Mouse (Mus musculus) spleen, embryonic (tissue): Measurements from ENCODE around the gene Trp53i13.

Experiments used
- CTCF ChIA-PET: fragments of 350-600 bp; sonication (Branson Sonifier 250); formaldehyde crosslinking; loops from one replicate; lab custom pipeline; 2022; lab: Charles Lee

Gene Trp53i13

DNA sequence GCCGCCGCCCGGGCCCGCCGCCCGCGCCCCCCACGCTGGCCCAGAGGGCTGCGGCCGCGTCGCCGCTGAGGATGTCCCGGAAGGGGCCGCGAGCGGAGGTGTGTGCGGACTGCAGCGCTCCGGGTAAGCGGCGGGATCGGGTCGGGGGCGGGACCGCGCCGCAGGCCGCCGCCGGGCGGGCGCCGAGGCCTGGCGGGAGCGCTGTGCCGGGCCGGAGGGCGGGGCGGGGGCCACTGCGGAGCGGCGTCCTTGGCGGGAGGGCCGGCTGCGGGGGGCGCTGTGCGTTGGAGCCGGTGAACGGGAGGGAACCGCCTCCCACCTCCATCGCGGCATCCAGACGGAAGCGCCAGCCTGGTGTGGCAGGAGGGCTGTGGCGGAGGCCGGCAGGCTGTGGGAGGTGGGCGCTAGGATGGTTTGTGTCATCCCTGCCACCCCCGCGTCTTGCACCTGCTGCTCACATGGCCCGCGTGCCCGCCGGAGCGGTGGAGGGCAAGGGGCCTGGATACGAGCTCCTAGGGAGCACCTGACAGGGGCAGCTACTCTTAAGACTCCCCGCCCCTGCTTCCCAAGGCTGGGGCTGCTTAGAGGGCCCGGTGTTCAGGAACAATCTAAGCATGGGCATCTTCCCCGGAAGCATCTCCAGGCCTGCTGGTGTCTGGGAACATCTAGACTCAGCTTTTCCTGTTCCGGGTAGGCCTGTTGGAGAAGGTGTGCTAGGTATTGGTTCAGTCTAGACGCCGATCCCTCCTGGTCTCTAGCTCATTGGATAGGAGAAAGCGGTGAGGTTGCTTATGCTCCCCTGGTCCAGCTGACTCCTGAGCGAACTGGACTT is 22.1 kb downstream of the Trp53i13 start, which contains the start of gene Git1:
Gene Git1 (plus strand): TSS at position 51 of the 832 bp plus-strand sequence.
- CTCF ChIA-PET: no interaction called here

DNA sequence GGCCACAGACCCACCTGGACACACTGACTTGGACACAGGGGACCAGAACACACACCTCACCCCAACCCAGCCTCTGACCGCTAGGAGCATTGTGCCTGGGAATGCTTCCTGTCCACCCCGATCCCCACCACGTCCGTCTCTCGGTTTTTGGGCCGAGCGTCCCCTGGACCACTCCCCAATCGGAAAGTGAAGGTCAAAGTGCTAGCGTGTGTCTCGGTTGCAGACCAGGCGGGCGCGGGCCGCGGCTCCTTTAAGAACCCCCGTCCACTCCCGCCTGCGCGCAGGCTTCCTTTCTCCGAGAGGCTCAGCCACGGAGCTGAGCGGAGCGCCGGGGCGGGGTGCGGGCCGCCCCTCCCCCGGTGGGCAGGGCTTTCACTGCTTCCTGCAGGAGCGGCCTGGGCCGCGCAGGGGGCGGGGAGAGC is 22.9 kb downstream of the Trp53i13 start:
- CTCF ChIA-PET: interaction anchor here (0.6 kb wide), 1 partner anchor 27 kb away, joined by 3 read pairs; no protein-coding TSS in a partner anchor

DNA sequence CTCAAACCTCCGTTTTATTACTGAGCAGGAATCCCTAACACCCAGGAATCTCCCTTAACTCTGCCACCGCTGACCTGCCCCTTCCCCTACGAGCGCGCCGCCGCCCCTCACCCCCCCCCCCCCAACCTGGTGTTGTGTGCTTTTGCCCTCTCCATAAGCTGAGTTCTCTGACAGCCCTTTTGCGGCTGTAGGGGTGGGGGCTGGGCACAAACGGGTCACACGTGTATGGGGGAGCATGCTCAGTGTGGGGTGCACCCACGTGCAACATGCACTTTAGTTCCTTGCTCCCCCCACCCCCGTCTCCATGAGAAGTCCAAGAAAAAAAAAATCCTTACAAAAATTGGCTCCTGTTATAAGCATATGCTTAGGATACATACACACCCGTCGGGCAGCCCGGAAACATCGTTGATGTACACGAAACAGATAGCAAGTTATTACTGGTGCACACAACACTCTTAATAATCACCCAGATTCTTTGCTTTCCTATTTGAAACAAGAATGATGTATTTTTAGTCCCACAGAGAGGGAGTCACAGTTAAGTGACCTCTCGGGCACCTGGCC is 23.4 kb downstream of the Trp53i13 start:
- CTCF ChIA-PET: interaction anchor here (0.6 to 1.4 kb wide), 2 partner anchors 23 to 27 kb away, joined by 3 to 4 read pairs; partner anchors contain the start of genes Abhd15 and Trp53i13

DNA sequence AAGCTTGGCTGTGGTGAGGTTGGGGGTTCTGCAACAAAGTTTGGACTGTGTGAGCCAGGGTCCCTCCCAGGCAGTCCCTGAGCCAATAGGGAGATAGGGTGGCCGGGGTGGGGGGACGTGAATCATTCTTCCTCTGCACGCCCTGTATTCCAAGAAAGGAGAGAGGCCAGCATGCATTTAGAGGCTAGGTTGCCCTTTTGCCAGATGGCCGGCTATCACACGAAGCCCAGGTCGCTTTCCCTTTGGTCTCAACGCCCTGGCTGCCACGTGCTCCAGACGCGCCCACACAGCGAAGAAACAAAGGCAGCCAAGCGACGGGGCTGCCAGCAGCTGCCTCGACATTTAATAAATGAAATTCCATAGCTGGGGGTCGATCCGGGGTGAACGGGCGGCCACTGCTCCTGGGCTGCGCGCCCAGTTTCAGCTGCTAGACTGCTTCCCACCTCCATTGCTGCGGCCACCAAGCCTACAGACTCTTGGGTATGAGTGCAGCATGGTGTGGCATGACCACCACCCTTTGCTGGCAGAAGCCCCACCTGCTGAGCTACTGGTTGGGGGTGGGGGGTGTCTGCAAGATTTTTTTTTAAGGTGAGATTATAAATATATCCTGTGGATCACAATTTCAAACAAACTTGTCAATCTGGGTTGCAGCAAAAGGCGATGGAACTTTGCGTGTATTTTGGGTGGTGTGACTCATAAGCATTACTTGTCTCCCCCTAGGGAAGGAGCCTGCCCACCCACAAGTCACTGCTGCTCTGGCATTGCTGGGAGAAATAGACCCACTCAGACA is 24.1 kb downstream of the Trp53i13 start:
- CTCF ChIA-PET: interaction anchor here (0.6 to 1.4 kb wide), 3 partner anchors 24 to 117 kb away, joined by 3 to 4 read pairs (median 3); partner anchors contain the start of genes Abhd15 and Trp53i13

DNA sequence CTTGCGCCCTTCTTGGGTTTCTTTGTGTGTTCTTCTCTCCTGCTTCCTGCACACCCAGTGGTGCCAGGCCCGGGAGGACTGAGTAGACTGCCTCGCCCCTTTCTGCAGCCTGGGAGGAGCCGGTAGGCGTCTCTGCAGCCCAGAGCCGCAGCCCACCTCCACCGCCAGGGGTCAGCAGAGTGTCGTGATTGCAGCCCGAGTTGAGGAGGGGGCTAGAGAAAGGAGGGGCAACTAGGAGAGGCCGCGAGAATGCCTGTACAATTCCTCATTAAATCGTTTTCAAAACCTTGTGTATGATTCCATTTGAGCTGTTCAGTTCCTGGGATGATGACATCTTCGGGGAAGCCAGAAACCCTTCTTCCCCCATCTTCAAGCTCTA is 24.7 kb downstream of the Trp53i13 start:
- CTCF ChIA-PET: interaction anchor here (1.4 kb wide), 1 partner anchor 24 kb away, joined by 4 read pairs; the partner anchor contains the start of genes Abhd15 and Trp53i13

DNA sequence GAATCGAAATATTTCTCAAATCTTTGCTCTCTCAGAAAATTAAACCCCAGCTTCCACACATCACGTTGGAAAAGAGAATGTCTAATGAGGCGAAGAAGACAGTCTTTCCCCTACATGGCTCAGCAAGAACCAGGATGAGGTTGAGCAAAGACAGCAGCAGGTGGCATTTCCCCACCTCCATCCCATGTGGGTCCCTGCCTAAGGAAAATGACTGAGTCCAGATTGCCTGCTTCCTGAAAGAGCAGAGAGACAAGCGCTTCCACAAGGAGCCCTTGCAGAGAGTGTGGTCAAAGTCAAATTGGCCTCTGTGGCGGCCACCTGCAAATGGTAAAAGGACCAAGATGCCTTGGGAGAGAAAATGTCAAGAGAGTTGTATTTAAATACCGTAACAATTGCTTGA is 25.3 kb downstream of the Trp53i13 start:
- CTCF ChIA-PET: interaction anchor here (1.0 kb wide), 1 partner anchor 9 kb away, joined by 3 read pairs; no protein-coding TSS in a partner anchor

DNA sequence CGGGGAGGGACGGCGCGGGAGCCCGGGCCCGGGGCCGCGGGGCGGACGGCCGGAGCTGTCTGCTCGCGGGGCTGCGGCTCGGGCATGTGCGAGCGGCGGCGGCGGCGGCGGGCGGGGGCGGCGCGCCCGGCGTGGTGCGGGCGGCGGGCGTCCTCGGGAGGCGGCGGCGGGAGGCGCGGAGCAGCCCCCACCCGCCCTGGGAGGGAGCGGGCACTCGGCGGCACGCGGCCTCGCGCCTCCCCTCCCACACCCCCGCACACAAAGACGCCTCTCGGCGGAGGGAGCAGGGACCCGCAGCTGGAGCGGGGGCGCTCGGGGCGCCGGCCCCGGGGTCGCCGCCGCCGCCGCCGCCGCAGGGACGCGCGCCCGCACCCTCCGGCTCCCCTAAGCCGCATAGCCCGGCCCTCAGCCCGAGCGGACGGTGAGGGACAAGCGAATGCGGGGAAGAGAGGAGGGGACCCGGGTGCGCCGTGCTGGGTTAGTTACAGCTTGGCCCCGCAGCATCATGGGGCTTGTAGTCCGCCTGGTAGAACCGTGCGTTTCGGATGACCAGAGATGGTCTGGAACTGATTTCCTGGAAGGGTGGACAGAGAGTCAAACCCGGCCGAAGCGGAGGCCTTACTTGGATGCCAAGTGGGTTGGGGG is 26.1 kb downstream of the Trp53i13 start, which contains the start of gene Ankrd13b:
Gene Ankrd13b (minus strand): TSS at position 88 of the 645 bp plus-strand sequence.
- CTCF ChIA-PET: interaction anchor here (1.0 kb wide), 1 partner anchor 10 kb away, joined by 3 read pairs; no protein-coding TSS in a partner anchor

DNA sequence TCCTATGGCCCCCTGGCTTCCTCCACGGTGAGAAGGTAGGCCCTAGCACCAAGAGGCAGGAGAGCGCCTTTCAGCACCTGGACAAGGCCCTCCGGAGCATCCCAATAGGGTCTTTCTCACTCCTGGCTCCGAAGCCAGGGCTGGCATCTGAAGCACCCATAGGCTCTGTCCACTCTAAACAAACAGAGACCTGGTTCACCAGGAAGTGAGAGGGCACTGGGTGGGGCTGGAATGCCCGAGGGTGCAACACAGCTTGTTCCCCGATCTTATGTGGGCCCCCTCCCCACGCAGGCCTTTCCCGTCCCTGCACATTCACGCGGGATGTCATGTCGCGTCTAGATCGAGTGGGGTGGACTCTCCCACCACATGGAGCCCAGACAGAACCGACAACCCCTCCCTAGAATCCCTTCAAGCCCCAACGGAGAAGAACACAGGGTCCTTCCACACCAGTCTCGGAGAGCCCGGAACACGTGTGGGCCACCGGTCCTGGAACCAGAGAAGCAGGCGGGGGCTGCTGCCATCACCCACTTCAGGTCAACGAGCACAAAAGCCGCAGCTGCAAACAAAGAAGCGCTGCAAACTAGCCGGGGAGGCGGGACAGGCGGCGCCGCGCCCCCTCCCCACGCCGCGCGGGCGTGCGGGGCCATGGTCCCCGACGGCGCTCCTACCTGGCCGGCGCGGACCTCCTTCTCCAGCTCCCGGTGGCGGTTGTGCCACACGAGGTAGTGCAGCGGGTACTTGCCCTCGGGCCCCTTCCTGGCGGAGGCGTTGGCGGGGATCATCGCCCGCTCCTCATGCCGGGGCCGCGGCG is 26.8 kb downstream of the Trp53i13 start:
- CTCF ChIA-PET: interaction anchor here (0.6 kb wide), 1 partner anchor 185 kb away, joined by 3 read pairs; no protein-coding TSS in a partner anchor

DNA sequence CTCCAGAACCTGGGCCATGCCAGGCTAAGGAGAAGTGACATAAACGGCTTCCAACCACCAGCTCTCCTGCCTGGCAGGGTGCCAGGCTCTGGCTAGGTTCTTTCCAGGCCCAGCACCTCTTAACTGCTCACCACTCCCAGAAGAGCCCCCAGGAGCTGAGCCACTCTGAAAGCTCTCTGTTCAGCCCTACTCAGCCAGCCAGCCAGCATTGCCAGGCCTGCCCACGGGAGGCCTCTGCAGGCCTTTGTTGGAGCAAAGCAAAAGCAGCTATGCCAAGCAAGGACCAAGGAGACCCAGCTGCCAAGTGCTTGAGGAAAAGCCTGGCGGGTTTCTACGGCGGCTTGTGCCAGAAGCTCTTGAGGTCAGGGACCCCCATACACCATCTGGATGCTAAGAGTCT is 29.0 kb downstream of the Trp53i13 start:
- CTCF ChIA-PET: no interaction called here

DNA sequence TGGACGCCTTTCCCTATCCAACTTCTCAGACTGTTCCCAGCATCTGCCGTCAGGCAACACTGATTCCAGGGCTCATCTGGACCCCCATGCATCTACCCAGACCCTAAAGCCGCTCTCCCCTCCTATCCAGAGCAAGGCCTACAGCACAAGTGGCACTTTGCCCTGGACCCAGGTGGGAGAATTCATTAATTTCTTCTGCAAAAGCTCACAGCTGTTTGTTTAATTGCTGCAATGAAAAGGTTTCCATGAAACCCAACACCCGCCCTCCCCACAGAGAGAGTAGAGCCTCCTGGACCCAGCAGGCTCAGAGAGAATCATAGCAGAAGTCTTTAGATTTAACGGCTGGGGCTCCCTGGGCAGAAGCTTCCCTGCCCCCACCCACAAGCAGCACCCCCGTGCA is 30.6 kb downstream of the Trp53i13 start:
- CTCF ChIA-PET: no interaction called here

DNA sequence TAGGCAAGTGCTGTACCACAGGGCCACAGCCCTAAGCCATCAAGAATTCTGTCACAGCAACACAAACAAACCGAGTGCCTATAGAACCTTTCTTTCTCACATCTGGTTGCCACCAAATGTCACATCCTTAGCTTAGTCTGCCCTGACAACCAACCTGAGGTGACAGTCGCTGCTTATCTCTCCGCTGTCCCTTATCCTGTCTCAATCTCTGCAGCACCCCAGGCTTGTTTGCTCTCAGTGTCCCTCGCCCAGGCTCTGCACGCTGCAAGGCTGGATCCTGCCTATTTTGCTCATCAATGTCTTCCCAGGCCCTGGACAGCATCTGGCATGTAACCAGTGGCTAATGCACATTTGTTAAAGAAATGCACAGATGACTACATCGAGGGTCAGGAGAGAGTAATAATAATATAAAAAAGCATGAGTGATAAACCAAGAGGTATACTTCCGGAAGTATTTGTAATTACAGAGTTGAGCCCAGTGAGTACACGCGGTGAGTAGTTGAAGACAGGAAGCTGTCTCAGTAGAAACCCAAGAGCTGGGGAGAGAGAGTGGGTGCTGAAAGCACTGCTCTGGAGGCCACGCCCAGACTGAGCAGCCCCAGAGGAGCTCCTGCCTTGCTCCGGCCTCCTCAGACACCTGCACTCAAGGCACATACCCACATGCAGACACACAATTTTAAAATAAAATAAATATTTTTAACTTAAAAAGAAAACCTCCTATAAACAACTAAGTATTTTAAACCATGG is 32.1 kb downstream of the Trp53i13 start:
- CTCF ChIA-PET: interaction anchor here (0.7 kb wide), 1 partner anchor 54 kb away, joined by 3 read pairs; no protein-coding TSS in a partner anchor

DNA sequence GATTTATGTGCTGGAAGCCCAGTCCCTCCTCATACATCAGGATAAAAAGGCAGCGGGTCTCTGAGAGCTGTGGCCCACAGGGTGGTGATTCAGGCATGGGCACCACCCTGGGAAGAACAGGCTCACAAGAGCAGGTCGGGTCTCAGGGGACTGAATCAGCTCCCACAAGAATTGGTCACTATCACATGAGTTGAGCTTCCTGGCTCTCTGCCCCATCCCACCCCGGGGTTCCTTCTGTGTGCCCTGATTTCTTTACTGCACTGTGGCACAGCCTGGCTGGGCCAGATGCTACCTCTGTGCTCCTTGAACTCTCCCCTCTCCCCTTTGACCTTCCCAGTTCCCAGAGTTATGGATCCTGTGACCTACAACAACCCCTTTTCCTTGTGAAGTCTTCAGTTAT is 32.7 kb downstream of the Trp53i13 start:
- CTCF ChIA-PET: no interaction called here

DNA sequence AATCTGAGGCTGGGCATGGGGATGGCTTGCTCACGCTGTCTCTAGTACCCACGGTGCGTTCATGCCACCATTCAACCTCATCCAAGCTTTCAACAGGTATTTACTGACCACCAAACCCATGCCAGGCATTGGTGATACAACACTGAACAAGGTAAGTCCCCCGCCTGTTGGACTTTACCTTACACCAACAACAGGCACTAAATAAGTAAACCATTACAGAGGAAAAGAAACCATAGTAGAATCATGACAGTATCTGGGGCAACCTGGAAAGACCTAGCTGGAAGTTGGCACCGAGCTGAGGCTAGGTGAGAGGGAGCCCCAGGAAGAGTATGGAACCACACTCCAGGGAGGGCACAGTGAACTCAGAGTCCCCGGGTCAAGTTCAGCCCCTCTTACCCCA is 38.9 kb downstream of the Trp53i13 start:
- CTCF ChIA-PET: interaction anchor here (1.3 kb wide), 1 partner anchor 9 kb away, joined by 4 read pairs; no protein-coding TSS in a partner anchor

DNA sequence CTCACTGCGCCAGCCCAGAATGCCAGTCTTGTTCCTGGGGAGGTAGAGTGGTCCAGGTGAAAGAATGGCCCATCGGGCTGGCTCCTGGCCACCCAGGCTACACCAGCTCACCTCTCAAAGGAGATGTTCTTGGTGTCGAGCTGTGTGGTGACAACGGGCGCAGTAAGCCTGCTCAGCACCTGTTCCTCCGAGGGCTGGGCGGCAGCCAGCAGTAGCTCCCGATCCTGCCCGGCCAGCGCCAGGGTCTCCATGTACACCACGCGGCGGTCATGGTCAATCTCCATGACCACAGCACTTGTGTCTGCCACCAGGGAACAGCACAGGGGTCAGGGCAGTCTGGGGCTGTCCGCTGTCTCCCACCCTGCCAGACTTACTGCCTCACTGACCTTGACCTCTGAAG is 39.6 kb downstream of the Trp53i13 start:
- CTCF ChIA-PET: no interaction called here

DNA sequence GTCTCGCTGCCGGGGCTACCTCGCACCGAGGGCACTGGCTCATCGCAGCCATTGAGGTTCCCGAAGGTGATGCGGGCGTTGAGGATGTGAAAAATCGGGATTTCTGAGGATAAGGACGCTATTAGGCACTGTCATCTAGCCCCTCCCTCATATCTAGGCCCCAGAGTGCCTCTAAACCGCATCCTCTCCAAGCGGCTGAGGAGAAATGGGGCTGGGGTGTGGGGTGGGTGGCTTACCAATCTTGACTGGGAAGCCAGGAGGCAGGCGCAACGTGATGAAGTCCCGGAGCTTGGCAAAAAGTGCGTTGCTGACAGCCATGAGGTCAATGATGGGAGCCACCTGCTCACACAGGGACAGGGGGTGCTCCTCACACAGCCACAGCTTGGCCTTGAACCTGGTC is 43.0 kb downstream of the Trp53i13 start:
- CTCF ChIA-PET: no interaction called here

DNA sequence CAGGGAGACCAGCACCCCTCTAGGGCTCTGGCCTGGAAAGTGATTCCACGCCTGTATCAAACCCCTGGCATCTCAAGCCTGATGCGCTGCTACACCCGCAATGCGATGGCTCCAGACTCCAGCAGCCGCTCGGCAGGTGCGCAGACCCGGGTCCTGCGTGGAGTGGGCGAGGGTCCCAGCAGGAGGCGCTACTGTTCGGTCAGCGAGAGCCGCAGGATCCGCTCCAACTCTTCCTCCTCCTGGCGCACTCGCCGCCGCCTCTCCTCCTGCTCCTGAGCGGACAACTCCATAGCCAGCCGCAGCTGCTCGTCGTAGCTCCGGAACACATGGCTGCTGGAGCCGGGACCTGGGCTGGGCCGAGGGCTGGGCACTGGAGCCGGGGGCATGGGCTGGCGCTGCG is 44.4 kb downstream of the Trp53i13 start:
- CTCF ChIA-PET: no interaction called here

DNA sequence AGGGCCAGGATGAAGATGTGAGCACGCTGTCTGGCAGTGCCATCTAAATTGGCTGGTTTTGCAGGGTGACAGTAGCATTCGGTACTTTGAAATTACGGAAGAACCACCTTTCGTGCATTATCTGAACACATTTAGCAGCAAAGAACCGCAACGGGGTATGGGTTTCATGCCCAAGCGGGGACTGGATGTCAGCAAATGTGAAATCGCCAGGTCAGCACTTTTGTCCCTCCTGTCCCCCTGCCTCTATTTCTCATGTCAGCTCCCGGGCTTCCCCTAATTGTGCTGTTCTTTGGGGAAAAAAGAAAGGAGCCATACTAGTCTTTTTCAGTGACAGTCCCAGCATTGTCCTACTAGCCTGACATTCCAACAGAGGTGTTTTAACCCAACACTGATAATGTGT is 47.4 kb downstream of the Trp53i13 start:
- CTCF ChIA-PET: interaction anchor here (1.0 kb wide), 2 partner anchors 9 to 35 kb away, joined by 3 to 4 read pairs; no protein-coding TSS in a partner anchor

DNA sequence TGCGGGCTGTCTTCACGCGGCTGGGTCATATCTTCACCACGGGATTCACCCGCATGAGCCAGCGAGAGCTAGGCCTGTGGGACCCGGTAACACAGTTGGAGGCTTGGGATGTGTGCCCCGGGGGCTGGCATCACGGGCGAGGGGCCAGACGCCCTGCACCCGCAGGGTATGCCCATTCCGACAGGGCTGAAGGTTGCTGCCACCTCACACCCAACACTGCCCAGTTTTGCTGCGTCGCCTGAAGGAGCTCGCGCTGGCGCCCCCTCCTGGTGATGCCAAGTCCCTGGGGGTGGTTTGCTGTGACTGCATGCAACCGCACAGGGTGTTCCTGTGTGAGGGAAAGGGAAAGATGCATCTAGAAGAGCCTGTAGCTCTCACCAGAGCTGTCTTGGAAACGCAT is 48.0 kb downstream of the Trp53i13 start:
- CTCF ChIA-PET: interaction anchor here (1.0 kb wide), 2 partner anchors 9 to 35 kb away, joined by 3 to 4 read pairs; no protein-coding TSS in a partner anchor

DNA sequence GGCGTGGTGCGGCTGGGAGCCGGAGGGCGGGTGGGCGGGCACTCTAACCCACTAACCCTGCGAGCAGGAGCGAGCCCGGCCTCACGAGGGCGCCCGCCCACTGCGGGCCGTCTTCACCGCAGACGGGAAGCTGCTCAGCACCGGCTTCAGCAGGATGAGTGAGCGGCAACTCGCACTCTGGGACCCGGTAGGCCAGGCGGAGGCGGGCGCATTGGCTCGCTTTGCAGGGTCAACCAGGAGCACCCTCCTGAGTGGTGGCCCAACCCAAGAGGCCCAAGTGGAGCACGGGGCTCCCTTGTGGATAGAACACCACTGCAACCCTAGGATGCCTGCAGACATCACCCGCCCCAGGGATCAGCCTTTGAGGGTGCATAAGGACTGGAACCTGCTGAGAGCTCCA is 48.6 kb downstream of the Trp53i13 start:
- CTCF ChIA-PET: interaction anchor here (0.7 to 1.0 kb wide), 3 partner anchors 10 to 71 kb away, joined by 3 to 4 read pairs (median 3); no protein-coding TSS in a partner anchor
